Mouse (Mus musculus): ENCODE data around the gene Tmem171.

Tmem171 gene

GRCm38 (mm10) chr13:98693316-98693715, 1.3 kb downstream of the Tmem171 start:
- DNase-seq (ENCODE audit: low read depth) = no peak

DNA sequence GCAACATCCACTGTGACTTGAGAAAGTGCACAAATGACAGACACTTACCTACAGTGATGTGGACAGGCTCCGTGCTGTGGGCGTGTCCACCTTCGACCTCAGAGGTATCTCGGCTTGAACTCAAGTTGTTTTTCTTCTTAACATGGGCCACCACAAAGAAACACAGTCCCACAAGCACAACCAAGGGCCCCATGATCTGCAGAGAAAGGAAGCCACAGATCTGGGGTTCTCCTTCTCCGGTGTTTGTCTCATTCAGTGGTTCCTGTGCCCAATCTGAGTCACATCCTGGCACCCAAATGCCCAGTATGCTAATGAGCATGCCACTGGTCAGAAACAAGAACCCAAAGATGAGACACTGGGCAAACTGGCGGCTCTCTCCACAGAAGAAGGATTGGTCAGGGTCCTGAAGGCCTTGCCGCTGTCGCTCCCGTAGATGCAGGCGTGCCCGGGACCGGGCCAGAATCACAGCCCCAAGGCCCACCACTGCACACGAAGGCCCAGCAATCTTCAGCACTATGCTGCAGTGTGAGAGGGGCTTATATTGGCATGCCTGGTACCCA, 2.6 kb downstream of the Tmem171 start:
- no peak for DNase-seq (ENCODE audit: low read depth)

GRCm38 (mm10) chr13:98690886-98691285, 3.7 kb downstream of the Tmem171 start:
- DNase-seq (ENCODE audit: low read depth) = no peak

DNA sequence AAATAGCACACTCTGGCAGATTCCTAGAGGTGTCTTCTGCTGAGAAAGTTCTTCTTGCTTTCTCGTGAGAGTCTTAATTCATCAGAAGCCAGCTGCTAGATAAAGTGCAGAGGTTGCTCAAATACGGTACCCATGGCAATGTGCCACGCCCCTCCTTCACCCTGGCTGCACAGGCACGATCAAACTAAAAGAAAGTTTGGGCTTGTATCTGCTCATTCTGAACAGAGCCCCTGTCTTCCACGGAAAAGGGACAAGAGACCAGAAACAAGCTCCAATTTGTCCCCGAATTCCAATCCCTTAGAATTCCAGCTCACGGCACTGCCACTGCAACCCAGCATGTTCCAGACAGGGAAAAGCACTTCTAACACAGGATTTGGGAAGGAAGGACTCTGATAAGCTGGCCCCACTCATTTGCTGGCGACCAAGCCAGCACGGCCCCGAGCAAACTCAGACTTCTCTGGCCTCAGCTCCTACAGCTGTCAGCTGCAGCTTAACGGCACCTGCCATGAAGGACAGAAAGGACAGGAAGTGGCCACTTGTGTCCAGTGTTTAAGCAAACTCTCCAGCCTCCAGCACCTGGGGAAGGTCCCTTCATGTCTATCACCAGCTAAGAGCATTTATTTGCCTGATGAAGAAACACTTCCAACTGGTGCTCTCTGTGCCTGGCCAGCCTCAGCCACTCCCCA, 4.9 kb downstream of the Tmem171 start:
- no peak for DNase-seq (ENCODE audit: low read depth)

DNA sequence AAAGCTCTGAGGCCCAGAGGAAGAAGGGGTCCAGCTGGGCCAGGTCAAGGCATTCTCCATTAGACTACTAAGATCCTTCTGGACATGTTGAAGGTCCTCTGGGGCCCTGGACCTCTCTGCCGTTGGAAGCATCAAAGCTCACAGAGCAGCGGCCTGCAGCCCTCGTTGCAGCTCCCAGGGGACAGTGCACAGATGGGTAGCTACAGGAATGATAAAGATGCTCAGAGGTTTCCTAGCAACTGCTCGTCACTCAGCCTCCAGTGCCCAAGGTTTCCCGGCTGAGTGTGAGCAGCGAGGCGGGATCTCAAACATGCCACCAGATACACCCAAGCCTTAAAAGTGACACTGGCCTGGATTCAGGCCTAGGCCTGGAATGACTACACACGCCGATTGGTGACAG, 6.7 kb downstream of the Tmem171 start:
- no peak for DNase-seq (ENCODE audit: low read depth)

GRCm38 (mm10) chr13:98684144-98684900, 10.3 kb downstream of the Tmem171 start:
- no peak for DNase-seq (ENCODE audit: low read depth)

DNA sequence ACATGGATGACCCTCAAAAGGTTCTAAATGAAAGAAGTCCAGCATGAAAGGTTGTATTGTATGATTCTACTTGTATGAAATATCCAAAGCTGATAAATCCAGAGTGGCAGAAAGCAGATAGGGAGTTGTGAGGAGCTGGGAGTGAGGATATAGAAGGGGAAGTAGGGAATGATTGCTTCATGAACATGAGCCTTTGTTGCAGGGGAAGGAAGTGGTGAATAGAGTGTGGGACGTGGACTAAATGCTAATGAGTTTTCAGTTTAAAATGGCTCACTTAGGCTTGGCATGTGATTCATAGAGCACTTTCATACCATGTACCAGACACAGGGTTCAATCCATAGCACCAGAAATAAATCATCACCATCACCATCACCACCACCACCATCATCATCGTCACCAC, 11.2 kb downstream of the Tmem171 start:
- DNase-seq (ENCODE audit: low read depth) = no peak

GRCm38 (mm10) chr13:98680470-98681060, 14.1 kb downstream of the Tmem171 start:
- DNase-seq (ENCODE audit: low read depth) = no peak

- DNase-seq (ENCODE audit: low read depth) = peak; percentile 80
Measured at GRCm38 (mm10) chr13:98679631-98680041, 15.0 kb downstream of the Tmem171 start.

GRCm38 (mm10) chr13:98679230-98679629, 15.4 kb downstream of the Tmem171 start:
- DNase-seq (ENCODE audit: low read depth) = peak; percentile 22

GRCm38 (mm10) chr13:98673922-98674321, 20.7 kb downstream of the Tmem171 start:
- DNase-seq (ENCODE audit: low read depth) = no peak

- no peak for DNase-seq (ENCODE audit: low read depth)
Measured at GRCm38 (mm10) chr13:98669296-98669695, 25.3 kb downstream of the Tmem171 start.

DNA sequence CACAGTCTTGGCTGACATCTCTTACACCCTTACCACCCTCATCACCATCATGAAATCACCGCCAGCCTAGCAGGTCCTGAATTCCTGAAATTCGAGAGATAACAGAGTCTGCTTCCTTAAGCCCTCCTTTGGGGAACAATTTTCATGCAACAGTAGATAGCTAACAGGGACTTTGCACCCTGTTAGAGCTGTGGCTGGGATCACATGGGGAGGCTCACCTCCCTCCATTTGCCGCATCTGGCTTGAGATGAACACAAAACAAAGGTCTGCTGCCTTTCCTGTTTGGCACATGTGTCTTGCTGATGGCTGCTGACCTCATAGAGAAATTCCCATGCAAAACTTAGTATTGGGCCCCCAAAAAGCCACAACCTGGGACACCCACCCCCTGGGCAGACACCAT, 27.3 kb downstream of the Tmem171 start:
- DNase-seq (ENCODE audit: low read depth) = no peak

GRCm38 (mm10) chr13:98665240-98665639, 29.4 kb downstream of the Tmem171 start:
- DNase-seq (ENCODE audit: low read depth) = no peak

DNA sequence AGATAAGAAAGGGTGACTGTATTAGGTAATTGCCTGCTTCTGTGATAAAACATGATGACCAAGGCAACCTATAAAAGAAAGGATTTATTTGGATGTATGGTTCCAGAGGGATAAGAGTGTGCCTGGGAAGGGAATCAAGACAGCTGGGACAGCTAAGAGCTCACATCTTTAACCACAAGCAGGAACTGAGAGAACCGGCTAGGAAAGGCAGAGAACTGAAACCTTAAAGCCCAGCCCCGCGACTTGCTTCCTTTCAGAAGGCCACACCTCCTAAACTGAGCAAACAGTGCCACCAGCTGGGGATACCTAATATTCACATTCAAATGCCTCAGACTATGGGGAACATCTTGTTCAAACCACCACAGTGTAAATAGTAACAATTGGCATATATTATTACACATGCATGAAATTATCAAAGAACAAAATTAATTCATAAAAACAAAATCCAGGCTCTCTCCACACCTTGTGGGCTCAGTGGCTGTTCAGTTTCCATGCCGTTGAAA, 32.4 kb downstream of the Tmem171 start:
- DNase-seq (ENCODE audit: low read depth) = peak; percentile 8

DNA sequence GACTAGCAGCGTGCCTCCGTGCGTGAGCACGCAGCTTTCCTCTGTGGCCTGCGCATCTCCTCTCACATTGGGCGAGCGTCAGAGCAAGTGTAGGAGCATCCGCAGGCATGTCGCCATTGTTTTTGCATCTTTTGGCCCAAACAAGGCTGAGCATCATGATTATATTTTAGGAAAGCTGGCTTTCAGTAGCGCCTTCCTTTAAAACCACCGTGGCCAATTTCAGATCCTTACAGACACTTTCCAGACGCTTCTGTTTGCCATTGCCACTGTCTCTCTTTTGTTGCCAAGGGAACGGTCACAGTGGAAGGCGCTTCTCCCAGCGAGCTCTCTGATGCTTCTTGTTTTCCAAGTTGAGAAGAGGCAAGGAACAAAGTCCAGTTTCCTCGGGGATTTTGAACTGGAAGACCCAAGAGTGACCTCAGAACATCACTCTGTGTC, 38.6 kb downstream of the Tmem171 start:
- no peak for DNase-seq (ENCODE audit: low read depth)

DNA sequence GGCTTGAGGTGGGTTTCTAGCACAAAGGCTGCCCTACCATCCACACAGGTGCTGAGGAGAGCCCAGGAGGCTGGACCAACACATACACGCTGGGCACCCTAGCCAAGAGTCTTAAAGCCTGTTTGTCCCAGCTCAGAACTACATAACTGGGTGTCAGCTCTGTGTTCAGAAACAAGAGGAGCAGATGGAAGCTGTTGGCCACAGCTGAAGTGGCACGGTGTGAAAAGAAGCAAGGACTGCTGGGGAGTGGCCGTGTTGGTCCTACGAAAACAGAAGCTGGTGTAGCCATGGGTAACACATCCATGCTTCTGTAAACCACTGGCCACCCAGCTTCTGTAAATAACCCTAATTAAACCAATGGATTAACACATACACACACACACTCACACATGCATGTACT, 39.3 kb downstream of the Tmem171 start:
- no peak for DNase-seq (ENCODE audit: low read depth)

DNA sequence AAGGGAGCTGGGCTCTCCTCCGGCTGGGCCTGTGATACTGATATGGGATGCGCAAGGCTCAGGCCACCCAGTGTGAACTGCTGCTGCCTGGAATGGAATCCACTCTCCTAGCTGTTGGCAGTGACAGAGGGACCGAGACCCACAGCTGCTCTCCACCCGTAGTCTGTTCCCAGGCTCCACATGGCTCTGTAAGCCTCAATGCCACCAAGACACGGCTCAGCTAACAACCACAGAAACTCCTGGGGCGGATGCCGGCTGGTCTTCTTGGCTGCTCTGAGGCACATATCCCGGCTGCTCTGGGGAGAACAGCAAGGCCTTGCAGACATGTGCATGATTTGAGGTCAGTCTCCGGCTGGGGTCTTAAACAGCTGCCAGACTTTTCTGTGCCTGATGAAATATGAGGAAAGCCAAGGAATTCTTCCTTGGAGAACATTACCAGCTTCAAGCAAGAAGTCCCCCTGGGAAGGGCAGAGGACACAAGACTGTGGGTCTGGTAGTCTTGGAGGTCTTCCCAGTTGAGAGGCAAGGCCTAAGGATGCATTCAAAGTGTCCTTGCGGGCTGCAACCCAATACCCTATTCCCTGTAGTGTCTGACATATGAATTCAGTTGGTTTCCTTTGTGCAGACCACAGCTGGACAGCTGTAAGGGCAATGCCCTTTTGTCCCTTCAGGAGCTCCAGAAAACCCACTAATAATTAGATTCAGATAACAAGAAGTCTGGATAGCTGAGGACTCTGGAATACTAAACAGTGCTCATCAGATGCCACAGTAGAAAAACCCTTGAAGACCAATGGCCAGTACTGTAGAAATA, 40.3 kb downstream of the Tmem171 start:
- DNase-seq (ENCODE audit: low read depth) = peak; percentile 14

- no peak for DNase-seq (ENCODE audit: low read depth)
Measured at GRCm38 (mm10) chr13:98652194-98652593, 42.4 kb downstream of the Tmem171 start.

DNA sequence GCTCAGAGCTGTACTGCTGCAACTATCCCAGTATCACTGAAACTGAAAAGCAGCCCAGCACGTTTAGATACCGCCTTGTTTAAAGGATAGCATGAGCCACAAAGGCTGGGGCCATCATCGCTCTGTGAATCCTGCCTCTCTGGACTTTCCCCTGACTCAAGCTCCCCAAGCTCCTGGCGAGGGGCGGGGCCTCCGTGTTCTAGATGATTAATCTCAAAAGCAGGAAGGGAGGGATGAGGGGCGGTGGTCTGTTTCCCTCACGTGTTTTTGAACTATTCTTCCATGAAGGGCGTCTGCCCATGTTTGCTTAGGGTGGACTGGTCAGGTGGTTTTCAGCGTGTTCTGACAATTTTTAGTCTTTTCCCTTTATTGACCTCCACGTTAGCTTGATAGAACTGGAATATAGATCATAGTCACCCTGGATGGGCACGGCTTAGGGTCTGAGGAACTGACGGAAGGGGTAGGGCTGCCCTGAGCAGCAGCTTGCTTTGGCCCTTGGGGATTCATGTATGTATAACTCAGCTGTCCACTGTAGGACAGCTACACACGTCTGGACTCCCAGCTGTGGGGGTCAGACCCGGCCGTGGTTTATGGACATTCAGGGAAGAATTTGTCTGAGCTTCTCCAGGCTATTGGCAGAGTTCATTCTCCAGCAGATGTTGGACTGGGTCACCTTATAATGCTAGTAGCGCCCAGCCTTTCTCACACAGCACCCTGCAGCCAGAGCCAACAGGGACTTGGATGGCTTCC, 43.2 kb downstream of the Tmem171 start:
- peak; percentile 60 for DNase-seq (ENCODE audit: low read depth)
